Mouse (Mus musculus) liver, embryonic 14.5 days (tissue): ENCODE results near the gene Timp3.

Source experiments
- CTCF ChIP-seq: IDR thresholded peaks from 2 replicates; pipeline ENCODE4 v1.5.1; 2016; ENCODE audit warnings: antibody characterized with exemption, low read depth, control low read depth
- EP300 ChIP-seq: IDR thresholded peaks from 2 replicates; pipeline ENCODE4 v1.6.1; 2016; ENCODE audit warnings: antibody characterized with exemption, low read depth

GRCm38 (mm10) chr10:86381150-86381921 lies 81.2 kb downstream of the Timp3 start:
- TF ChIP-seq CTCF (no peak), EP300 (no peak)
